ENCODE assay signal across 8 mouse cellular contexts in genomic region chr3:123508056-123508674, GRCm38 (mm10).
DNase-seq lines count a peak whose midpoint lies in the region; ATAC-seq lines count a peak whose summit lies in the region.

No protein-coding gene starts in this region.

- under 1% methylated on average over 53 of the region's 53 CpGs for WGBS in forebrain, embryonic 14.5 days
- WGBS in neural tube, embryonic 15.5 days, result under 1% methylated on average over 53 of the region's 53 CpGs

- H3K36me3 ChIP-seq in forebrain, embryonic 14.5 days (ENCODE audit: control insufficient read depth, insufficient read depth, low read length), result 0 out of 2 replicates have a peak, but pooled peaks cover 4% of the 10 kb centered on the region
- H3K36me3 ChIP-seq in neural tube, embryonic 15.5 days, result peaks cover 6% of the 10 kb centered on the region

- DNase-seq in ES-CJ7 (ENCODE audit: low read depth, low spot score), result peak; percentile 99
- peak; percentile 99 for DNase-seq in cerebellum, adult 11 months
- peak; percentile 99 for DNase-seq in forebrain, embryonic 14.5 days (ENCODE audit: low spot score)
- DNase-seq in heart, postnatal 14 days, result peak; percentile 99 to 100
- peak; percentile 99 for DNase-seq in layer of hippocampus, adult 11-12 months (ENCODE audit: low spot score)
- peak; percentile 99 for DNase-seq in lung, adult 18-20 months
- DNase-seq in testis, postnatal 14 days (ENCODE audit: low spot score), result peak; percentile 99

- peak overlapping the region; percentile 98 for H3K9ac ChIP-seq in forebrain, embryonic 14.5 days (ENCODE audit: low read length)
- H3K9ac ChIP-seq in neural tube, embryonic 15.5 days (replicated peaks), result peak overlapping the region; percentile 89

- peak overlapping the region; percentile 67 for H3K4me3 ChIP-seq in forebrain, embryonic 14.5 days (ENCODE audit: low read depth, low read length)
- peak overlapping the region; percentile 58 for H3K4me3 ChIP-seq in neural tube, embryonic 15.5 days (replicated peaks)

- no peaks in the 10 kb centered on the region for H3K9me3 ChIP-seq in forebrain, embryonic 14.5 days (replicated peaks; ENCODE audit: control insufficient read depth, low read length)
- H3K9me3 ChIP-seq in neural tube, embryonic 15.5 days (replicated peaks), result no peaks in the 10 kb centered on the region

- peak overlapping the region; percentile 80 for H3K4me2 ChIP-seq in forebrain, embryonic 14.5 days (ENCODE audit: low read length)
- H3K4me2 ChIP-seq in neural tube, embryonic 15.5 days, result peak overlapping the region; percentile 74

- peak overlapping the region; percentile 99 for H3K27ac ChIP-seq in forebrain, embryonic 14.5 days (ENCODE audit: low read depth, low read length)
- peak overlapping the region; percentile 98 for H3K27ac ChIP-seq in neural tube, embryonic 15.5 days (replicated peaks)

- intact Hi-C loops in heart, postnatal 14 days (cut with DNase I), result loop anchor here (5.0 to 10.0 kb wide), 2 partner anchors 121 to 243 kb away; partner anchors contain the start of genes Mettl14 and Sec24d

- ATAC-seq in forebrain, embryonic 14.5 days, result peak; percentile 98
- peak; percentile 99 for ATAC-seq in neural tube, embryonic 15.5 days (ENCODE audit: low FRiP score)

- peaks cover 14% of the 10 kb centered on the region for H3K4me1 ChIP-seq in forebrain, embryonic 14.5 days (ENCODE audit: control insufficient read depth, insufficient read depth, low read length)
- peaks cover 33% of the 10 kb centered on the region for H3K4me1 ChIP-seq in neural tube, embryonic 15.5 days

- no peaks in the 10 kb centered on the region for H3K27me3 ChIP-seq in forebrain, embryonic 14.5 days (replicated peaks; ENCODE audit: control insufficient read depth, insufficient read depth, low read length)
- no peaks in the 10 kb centered on the region for H3K27me3 ChIP-seq in neural tube, embryonic 15.5 days (replicated peaks)

Comparison
In these comparisons a context has a peak if more than half of its experiments do, and no peak if none do; other contexts are left out.
1. Peak in every context shown above with its lines: DNase-seq, ATAC-seq, H3K4me3 ChIP-seq and H3K27ac ChIP-seq.